Mouse (Mus musculus) spleen, adult 2 months (tissue): ENCODE measurements around the gene Cdk15. TPM values are rescaled to one million over a fixed set of nuclear protein-coding genes. Genes with fewer than 3 reads are reported as not detected.

ENCODE experiments used
- DNase-seq, 2 experiments: peaks; one replicate each; pipeline versions ENCODE4 v3.0.0 to v3.0.0-alpha.2; 2012 to 2021; ENCODE audit warnings: low spot score in 2 of 2, low read depth in 1 of 2
- H3K27ac ChIP-seq: fragments of 200-500 bp; 2 replicates; pipeline ENCODE4 v1.5.1; 2012; ENCODE audit warnings: low read length, inconsistent platforms; ENCODE audit not compliant: insufficient read depth
- H3K27me3 ChIP-seq: fragments of 200-500 bp; 2 replicates; pipeline ENCODE4 v1.6.1; 2012; ENCODE audit warnings: mild to moderate bottlenecking, moderate library complexity, low read length, inconsistent platforms; ENCODE audit not compliant: control insufficient read depth, insufficient read depth
- H3K36me3 ChIP-seq: fragments of 200-500 bp; 2 replicates; pipeline ENCODE4 v1.6.1; 2012; ENCODE audit warnings: mild to moderate bottlenecking, low read length, inconsistent platforms; ENCODE audit not compliant: control insufficient read depth, insufficient read depth
- H3K4me1 ChIP-seq: fragments of 200-500 bp; 2 replicates; pipeline ENCODE4 v1.6.1; 2011; ENCODE audit warnings: inconsistent platforms; ENCODE audit not compliant: control insufficient read depth, insufficient read depth, insufficient read length
- H3K4me3 ChIP-seq: fragments of 200-500 bp; 2 replicates; pipeline ENCODE4 v1.5.1; 2011; ENCODE audit warnings: mild to moderate bottlenecking, inconsistent platforms; ENCODE audit not compliant: insufficient read depth, insufficient read length; ENCODE audit errors: extremely low read depth
- CTCF ChIP-seq: fragments of 200-500 bp; IDR thresholded peaks from 2 replicates; pipeline ENCODE4 v1.5.1; 2011; ENCODE audit warnings: mild to moderate bottlenecking, inconsistent platforms; ENCODE audit not compliant: insufficient read depth, insufficient read length, insufficient replicate concordance; ENCODE audit errors: extremely low read depth
- POLR2A ChIP-seq: fragments of 200-500 bp; IDR thresholded peaks from 2 replicates; pipeline ENCODE4 v1.6.1; 2011; ENCODE audit warnings: low read depth, low read length, inconsistent platforms
- WGBS: fragments of 180-500 bp; shearing (Covaris S2); methylation state at CpG from one replicate; pipeline ENCODE4 v1.1.7; 2018; 5-methylcytosine and 5-hydroxymethylcytosine counted together
- polyA plus RNA-seq: library from polyadenylated mRNA; depleted of rRNA; stranded (reverse); fragments of >200 nt; gene quantifications from 2 replicates; pipeline ENCODE4 v1.2.3, GENCODE M21; 2012

Gene Cdk15
- polyA plus RNA-seq, 1 experiment, result 0.05 TPM

- DNase-seq, result no peak
- H3K36me3 ChIP-seq, result no peaks in the 10 kb centered on the region
- TF ChIP-seq POLR2A (no peak), CTCF (no peak)
- H3K27ac ChIP-seq, result no peak overlapping the region
- 84% methylated on average over 20 of the region's 20 CpGs for WGBS
- H3K4me1 ChIP-seq, result no peaks in the 10 kb centered on the region
- no peak overlapping the region for H3K4me3 ChIP-seq
- H3K27me3 ChIP-seq, result no peaks in the 10 kb centered on the region
Observed at GRCm38 (mm10) chr1:59269951-59270689, 13.4 kb downstream of the Cdk15 start.

GRCm38 (mm10) chr1:59272189-59272588 is 15.5 kb downstream of the Cdk15 start:
- Histone ChIP-seq H3K27ac (no peak overlapping the region), H3K4me3 (no peak overlapping the region), H3K27me3 (no peaks in the 10 kb centered on the region), H3K4me1 (no peaks in the 10 kb centered on the region), H3K36me3 (no peaks in the 10 kb centered on the region)
- no peak for TF ChIP-seq POLR2A
- no peak for TF ChIP-seq CTCF
- 93% methylated on average over 3 of the region's 3 CpGs for WGBS
- DNase-seq, result no peak

GRCm38 (mm10) chr1:59285880-59286279 is 29.2 kb downstream of the Cdk15 start:
- Histone ChIP-seq H3K4me3 (no peak overlapping the region), H3K27me3 (no peaks in the 10 kb centered on the region), H3K27ac (no peak overlapping the region), H3K36me3 (no peaks in the 10 kb centered on the region), H3K4me1 (no peaks in the 10 kb centered on the region)
- WGBS, result 95% methylated on average over 5 of the region's 5 CpGs
- DNase-seq, result no peak
- TF ChIP-seq CTCF, result no peak
- TF ChIP-seq POLR2A, result no peak

- Histone ChIP-seq H3K27ac (no peak overlapping the region), H3K27me3 (no peaks in the 10 kb centered on the region), H3K4me3 (no peak overlapping the region), H3K4me1 (no peaks in the 10 kb centered on the region), H3K36me3 (no peaks in the 10 kb centered on the region)
- no peak for DNase-seq
- TF ChIP-seq POLR2A (no peak), CTCF (no peak)
- 71% methylated on average over 13 of the region's 13 CpGs for WGBS
Observed at GRCm38 (mm10) chr1:59286316-59286850, 29.7 kb downstream of the Cdk15 start.

- WGBS, result 92% methylated on average over 8 of the region's 8 CpGs
- no peak overlapping the region for H3K4me3 ChIP-seq
- no peak for DNase-seq
- no peak for TF ChIP-seq CTCF
- TF ChIP-seq POLR2A, result no peak
- no peaks in the 10 kb centered on the region for H3K4me1 ChIP-seq
- H3K27me3 ChIP-seq, result no peaks in the 10 kb centered on the region
- no peak overlapping the region for H3K27ac ChIP-seq
- no peaks in the 10 kb centered on the region for H3K36me3 ChIP-seq
Observed at GRCm38 (mm10) chr1:59287733-59288132, 31.0 kb downstream of the Cdk15 start.

- no peak overlapping the region for H3K4me3 ChIP-seq
- DNase-seq, result no peak
- H3K4me1 ChIP-seq, result no peaks in the 10 kb centered on the region
- no peak overlapping the region for H3K27ac ChIP-seq
- TF ChIP-seq CTCF (no peak), POLR2A (no peak)
- H3K36me3 ChIP-seq, result no peaks in the 10 kb centered on the region
- no peaks in the 10 kb centered on the region for H3K27me3 ChIP-seq
- 68% methylated on average over 2 of the region's 2 CpGs for WGBS
Observed at GRCm38 (mm10) chr1:59291652-59292051, 34.9 kb downstream of the Cdk15 start.

- WGBS, result 76% methylated on average over 1 of the region's 1 CpGs
- no peak overlapping the region for H3K4me3 ChIP-seq
- no peak for DNase-seq
Observed at GRCm38 (mm10) chr1:59295769-59296168, 39.1 kb downstream of the Cdk15 start.

More at GRCm38 (mm10) chr1:59295769-59296168, 39.1 kb downstream of the Cdk15 start:
- Histone ChIP-seq H3K27ac (no peak overlapping the region), H3K36me3 (no peaks in the 10 kb centered on the region), H3K4me1 (no peaks in the 10 kb centered on the region), H3K27me3 (no peaks in the 10 kb centered on the region)
- TF ChIP-seq CTCF, result no peak
- TF ChIP-seq POLR2A, result no peak
